Mouse (Mus musculus): ENCODE data around the gene Notch3. TPM values are rescaled to one million over a fixed set of nuclear protein-coding genes. Genes with fewer than 3 reads are reported as not detected.

Gene Notch3
- polyA plus RNA-seq, 1 experiment from 2014 or later = 7.2 TPM

- Histone ChIP-seq H3K4me3 (ENCODE audit: low read length) (no peak overlapping the region), H3K9me3 (ENCODE audit: control insufficient read depth, low read length) (no peaks in the 10 kb centered on the region), H3K36me3 (ENCODE audit: control insufficient read depth, insufficient read depth, low read length) (no peaks in the 10 kb centered on the region), H3K27me3 (replicated peaks; ENCODE audit: control insufficient read depth, insufficient read depth, low read length) (no peaks in the 10 kb centered on the region), H3K4me1 (ENCODE audit: control insufficient read depth, insufficient read depth, low read depth, low read length) (no peaks in the 10 kb centered on the region), H3K4me2 (ENCODE audit: low read length) (no peak overlapping the region), H3K9ac (ENCODE audit: low read depth, low read length) (no peak overlapping the region), H3K27ac (ENCODE audit: low read depth, low read length) (no peak overlapping the region)
- WGBS = 68% methylated on average over 7 of the region's 7 CpGs
- no peak for ATAC-seq
Measured at GRCm38 (mm10) chr17:32173166-32173565, 6.5 kb upstream of the Notch3 start.

GRCm38 (mm10) chr17:32172485-32172884, 5.8 kb upstream of the Notch3 start:
- no peak for ATAC-seq
- Histone ChIP-seq H3K9me3 (ENCODE audit: control insufficient read depth, low read length) (no peaks in the 10 kb centered on the region), H3K27ac (ENCODE audit: low read depth, low read length) (no peak overlapping the region), H3K27me3 (replicated peaks; ENCODE audit: control insufficient read depth, insufficient read depth, low read length) (no peaks in the 10 kb centered on the region), H3K36me3 (ENCODE audit: control insufficient read depth, insufficient read depth, low read length) (no peaks in the 10 kb centered on the region), H3K4me1 (ENCODE audit: control insufficient read depth, insufficient read depth, low read depth, low read length) (no peaks in the 10 kb centered on the region), H3K4me2 (ENCODE audit: low read length) (no peak overlapping the region), H3K9ac (ENCODE audit: low read depth, low read length) (no peak overlapping the region), H3K4me3 (ENCODE audit: low read length) (no peak overlapping the region)
- WGBS = 81% methylated on average over 2 of the region's 2 CpGs

GRCm38 (mm10) chr17:32169518-32170225, 3.0 kb upstream of the Notch3 start:
- 81% methylated on average over 4 of the region's 4 CpGs for WGBS
- Histone ChIP-seq H3K36me3 (ENCODE audit: control insufficient read depth, insufficient read depth, low read length) (no peaks in the 10 kb centered on the region), H3K9me3 (ENCODE audit: control insufficient read depth, low read length) (no peaks in the 10 kb centered on the region), H3K9ac (ENCODE audit: low read depth, low read length) (no peak overlapping the region), H3K4me3 (ENCODE audit: low read length) (no peak overlapping the region), H3K27ac (ENCODE audit: low read depth, low read length) (no peak overlapping the region), H3K4me1 (ENCODE audit: control insufficient read depth, insufficient read depth, low read depth, low read length) (peaks cover 17% of the 10 kb centered on the region), H3K4me2 (ENCODE audit: low read length) (no peak overlapping the region), H3K27me3 (replicated peaks; ENCODE audit: control insufficient read depth, insufficient read depth, low read length) (no peaks in the 10 kb centered on the region)
- ATAC-seq = no peak

GRCm38 (mm10) chr17:32165803-32166595, 653 bp downstream of the Notch3 start:
- Histone ChIP-seq H3K4me3 (ENCODE audit: low read length) (peak overlapping the region; percentile 61), H3K27me3 (replicated peaks; ENCODE audit: control insufficient read depth, insufficient read depth, low read length) (no peaks in the 10 kb centered on the region), H3K27ac (ENCODE audit: low read depth, low read length) (peak overlapping the region; percentile 82), H3K4me1 (ENCODE audit: control insufficient read depth, insufficient read depth, low read depth, low read length) (peaks cover 27% of the 10 kb centered on the region), H3K9me3 (ENCODE audit: control insufficient read depth, low read length) (no peaks in the 10 kb centered on the region), H3K4me2 (ENCODE audit: low read length) (peak overlapping the region; percentile 94), H3K36me3 (ENCODE audit: control insufficient read depth, insufficient read depth, low read length) (no peaks in the 10 kb centered on the region), H3K9ac (ENCODE audit: low read depth, low read length) (peak overlapping the region; percentile 81)
- WGBS = under 1% methylated on average over 21 of the region's 43 CpGs
- ATAC-seq = peak; percentile 60

GRCm38 (mm10) chr17:32165266-32165802, 1.3 kb downstream of the Notch3 start:
- H3K9ac ChIP-seq (ENCODE audit: low read depth, low read length) = peak overlapping the region; percentile 81
- peak overlapping the region; percentile 82 for H3K27ac ChIP-seq (ENCODE audit: low read depth, low read length)
- peak overlapping the region; percentile 94 for H3K4me2 ChIP-seq (ENCODE audit: low read length)
- no peaks in the 10 kb centered on the region for H3K27me3 ChIP-seq (replicated peaks; ENCODE audit: control insufficient read depth, insufficient read depth, low read length)
- no peaks in the 10 kb centered on the region for H3K36me3 ChIP-seq (ENCODE audit: control insufficient read depth, insufficient read depth, low read length)
- peaks cover 27% of the 10 kb centered on the region for H3K4me1 ChIP-seq (ENCODE audit: control insufficient read depth, insufficient read depth, low read depth, low read length)
- ATAC-seq = peak; percentile 65
- WGBS = 2% methylated on average over 8 of the region's 9 CpGs
- H3K4me3 ChIP-seq (ENCODE audit: low read length) = peak overlapping the region; percentile 61
- no peaks in the 10 kb centered on the region for H3K9me3 ChIP-seq (ENCODE audit: control insufficient read depth, low read length)

GRCm38 (mm10) chr17:32164780-32165179, 1.9 kb downstream of the Notch3 start:
- H3K4me1 ChIP-seq (ENCODE audit: control insufficient read depth, insufficient read depth, low read depth, low read length) = peaks cover 27% of the 10 kb centered on the region
- no peaks in the 10 kb centered on the region for H3K9me3 ChIP-seq (ENCODE audit: control insufficient read depth, low read length)
- no peak overlapping the region; the same call in 1 of the 2 replicates for H3K4me2 ChIP-seq (ENCODE audit: low read length)
- H3K27me3 ChIP-seq (replicated peaks; ENCODE audit: control insufficient read depth, insufficient read depth, low read length) = no peaks in the 10 kb centered on the region
- no peak overlapping the region; the same call in 1 of the 2 replicates for H3K9ac ChIP-seq (ENCODE audit: low read depth, low read length)
- H3K4me3 ChIP-seq (ENCODE audit: low read length) = no peak overlapping the region
- H3K36me3 ChIP-seq (ENCODE audit: control insufficient read depth, insufficient read depth, low read length) = no peaks in the 10 kb centered on the region
- no peak for ATAC-seq
- no peak overlapping the region; the same call in 1 of the 2 replicates for H3K27ac ChIP-seq (ENCODE audit: low read depth, low read length)

- 47% methylated on average over 6 of the region's 6 CpGs for WGBS
- Histone ChIP-seq H3K9me3 (ENCODE audit: control insufficient read depth, low read length) (no peaks in the 10 kb centered on the region), H3K4me2 (ENCODE audit: low read length) (peak overlapping the region; percentile 6; the same call in 1 of the 2 replicates), H3K9ac (ENCODE audit: low read depth, low read length) (no peak overlapping the region), H3K27me3 (replicated peaks; ENCODE audit: control insufficient read depth, insufficient read depth, low read length) (no peaks in the 10 kb centered on the region), H3K4me3 (ENCODE audit: low read length) (no peak overlapping the region), H3K27ac (ENCODE audit: low read depth, low read length) (peak overlapping the region; percentile 14; the same call in 1 of the 2 replicates), H3K4me1 (ENCODE audit: control insufficient read depth, insufficient read depth, low read depth, low read length) (peaks cover 27% of the 10 kb centered on the region), H3K36me3 (ENCODE audit: control insufficient read depth, insufficient read depth, low read length) (no peaks in the 10 kb centered on the region)
- no peak for ATAC-seq
Measured at GRCm38 (mm10) chr17:32163910-32164650, 2.6 kb downstream of the Notch3 start.

- Histone ChIP-seq H3K4me2 (ENCODE audit: low read length) (peak overlapping the region; percentile 96), H3K27ac (ENCODE audit: low read depth, low read length) (peak overlapping the region; percentile 59), H3K9ac (ENCODE audit: low read depth, low read length) (peak overlapping the region; percentile 85), H3K4me3 (ENCODE audit: low read length) (peak overlapping the region; percentile 67), H3K36me3 (ENCODE audit: control insufficient read depth, insufficient read depth, low read length) (no peaks in the 10 kb centered on the region), H3K9me3 (ENCODE audit: control insufficient read depth, low read length) (no peaks in the 10 kb centered on the region), H3K27me3 (replicated peaks; ENCODE audit: control insufficient read depth, insufficient read depth, low read length) (no peaks in the 10 kb centered on the region), H3K4me1 (ENCODE audit: control insufficient read depth, insufficient read depth, low read depth, low read length) (peaks cover 27% of the 10 kb centered on the region)
- 2% methylated on average over 58 of the region's 58 CpGs for WGBS
- ATAC-seq = peak; percentile 52
Measured at GRCm38 (mm10) chr17:32162112-32162850, 4.4 kb downstream of the Notch3 start.

All from hindbrain, embryonic 16.5 days (tissue).